Mouse (Mus musculus): ENCODE data around the gene Bckdhb. TPM values are rescaled to one million over a fixed set of nuclear protein-coding genes. Genes with fewer than 3 reads are reported as not detected.

Bckdhb gene
- polyA plus RNA-seq, 2 experiments = 14.1 to 24.1 TPM

DNA sequence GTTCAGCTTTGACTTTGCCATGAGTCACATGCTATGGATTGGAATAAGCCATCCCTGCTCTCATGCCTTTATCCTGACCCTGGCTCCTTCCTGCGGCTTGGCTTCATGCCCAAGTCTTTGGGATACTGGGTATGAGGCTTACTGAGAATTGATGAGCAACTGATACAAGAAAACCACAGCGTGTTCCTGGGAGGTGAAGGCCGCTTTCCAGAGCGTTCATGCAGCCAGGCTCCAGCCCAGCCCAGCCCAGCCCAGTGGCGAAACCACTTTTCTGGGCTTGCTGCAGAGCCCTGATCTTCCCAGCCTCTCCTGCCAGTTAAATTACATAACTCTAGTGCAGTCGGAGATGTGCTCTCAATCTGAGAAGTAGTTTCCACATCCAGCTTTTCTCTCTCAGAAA is 169.2 kb downstream of the Bckdhb start:
- no peaks in the 10 kb centered on the region for H3K9me3 ChIP-seq (ENCODE audit: control insufficient read depth, low read length)
- no peak overlapping the region for H3K4me2 ChIP-seq (ENCODE audit: low read depth)
- H3K36me3 ChIP-seq (replicated peaks; ENCODE audit: control insufficient read depth, insufficient read depth, low read depth) = no peaks in the 10 kb centered on the region
- WGBS (ENCODE audit: insufficient replicate concordance) = 64% methylated on average over 6 of the region's 6 CpGs
- ATAC-seq (ENCODE audit: insufficient read depth) = no peak
- H3K27me3 ChIP-seq (ENCODE audit: control insufficient read depth, insufficient read depth, low read length) = no peaks in the 10 kb centered on the region
- H3K4me3 ChIP-seq (ENCODE audit: insufficient read depth in 1 of 2, low read depth in 2 of 2, low read length in 2 of 2) = no peak overlapping the region
- DNase-seq (ENCODE audit: low read depth in 3 of 3, low spot score in 3 of 3) = no peak
- no peak overlapping the region for H3K9ac ChIP-seq (replicated peaks)
- peaks cover 12 to 14% of the 10 kb centered on the region in 2 experiments for H3K4me1 ChIP-seq (replicated peaks; ENCODE audit: control insufficient read depth in 2 of 2, insufficient read depth in 2 of 2, low read length in 1 of 2)
- TF ChIP-seq EP300 (IDR thresholded peaks at IDR 0.05; ENCODE audit: low read depth) (no peak), CTCF (IDR thresholded peaks at IDR 0.05; ENCODE audit: low read depth) (no peak)
- no peak overlapping the region for H3K27ac ChIP-seq

DNA sequence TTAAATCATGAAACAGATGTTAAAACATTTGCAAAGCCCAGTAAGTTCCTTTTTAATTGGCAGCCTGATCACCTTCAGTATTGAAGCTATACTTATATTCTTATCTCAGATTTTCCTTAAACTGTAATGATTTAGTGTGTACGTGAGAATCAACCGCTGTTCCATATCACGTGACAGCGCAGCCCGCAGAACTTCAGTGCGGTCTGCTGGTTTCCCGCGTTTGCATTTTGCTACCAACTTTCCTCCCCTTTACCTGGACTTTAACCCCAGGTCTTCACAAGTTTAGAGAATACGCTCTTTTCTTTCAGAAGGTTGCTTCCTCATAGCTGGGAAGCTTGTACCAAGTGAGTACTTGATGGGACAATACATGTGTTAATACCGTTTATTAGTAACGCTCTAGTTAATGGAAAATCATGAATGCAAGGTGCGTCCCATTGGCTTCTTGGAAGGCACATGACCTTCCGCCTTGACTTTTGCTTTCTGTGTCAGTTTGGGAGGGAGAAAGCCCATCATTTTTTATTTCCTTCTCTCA is 171.6 kb downstream of the Bckdhb start:
- no peaks in the 10 kb centered on the region for H3K9me3 ChIP-seq (ENCODE audit: control insufficient read depth, low read length)
- H3K36me3 ChIP-seq (replicated peaks; ENCODE audit: control insufficient read depth, insufficient read depth, low read depth) = no peaks in the 10 kb centered on the region
- H3K27ac ChIP-seq = no peak overlapping the region
- WGBS (ENCODE audit: insufficient replicate concordance) = 92% methylated on average over 13 of the region's 13 CpGs
- DNase-seq (ENCODE audit: low read depth in 3 of 3, low spot score in 3 of 3) (no peak), ATAC-seq (ENCODE audit: insufficient read depth) (no peak)
- H3K4me1 ChIP-seq (replicated peaks; ENCODE audit: control insufficient read depth in 2 of 2, insufficient read depth in 2 of 2, low read length in 1 of 2) = no peaks in the 10 kb centered on the region
- TF ChIP-seq EP300 (IDR thresholded peaks at IDR 0.05; ENCODE audit: low read depth) = no peak
- H3K27me3 ChIP-seq (ENCODE audit: control insufficient read depth, insufficient read depth, low read length) = no peaks in the 10 kb centered on the region
- H3K9ac ChIP-seq (replicated peaks) = no peak overlapping the region
- H3K4me3 ChIP-seq (ENCODE audit: insufficient read depth in 1 of 2, low read depth in 2 of 2, low read length in 2 of 2) = no peak overlapping the region
- no peak overlapping the region for H3K4me2 ChIP-seq (ENCODE audit: low read depth)

DNA sequence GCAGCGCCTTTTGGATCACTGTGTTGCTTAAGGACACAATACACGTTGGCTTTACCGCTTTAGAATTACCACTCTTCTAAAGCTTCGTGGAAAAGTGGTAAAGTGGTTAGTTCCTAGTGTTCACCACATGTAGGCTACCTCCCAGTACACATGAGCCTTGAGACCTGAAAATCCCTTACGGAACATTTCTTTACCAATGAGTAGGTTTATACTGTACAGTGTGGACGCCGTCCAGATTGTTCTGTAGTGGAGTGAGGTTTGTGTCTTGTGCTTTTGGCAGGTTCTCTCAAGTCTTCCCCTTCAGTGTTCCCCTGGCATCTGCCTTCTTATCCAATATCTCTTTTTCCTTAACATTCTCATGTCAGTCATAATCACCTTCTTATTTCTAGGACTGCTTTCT is 178.4 kb downstream of the Bckdhb start:
- no peaks in the 10 kb centered on the region for H3K4me1 ChIP-seq (replicated peaks; ENCODE audit: control insufficient read depth in 2 of 2, insufficient read depth in 2 of 2, low read length in 1 of 2)
- ATAC-seq (ENCODE audit: insufficient read depth) (no peak), DNase-seq (ENCODE audit: low read depth in 3 of 3, low spot score in 3 of 3) (no peak)
- H3K27me3 ChIP-seq (ENCODE audit: control insufficient read depth, insufficient read depth, low read length) = no peaks in the 10 kb centered on the region
- TF ChIP-seq EP300 (IDR thresholded peaks at IDR 0.05; ENCODE audit: low read depth) (no peak), CTCF (IDR thresholded peaks at IDR 0.05; ENCODE audit: low read depth) (no peak)
- H3K9me3 ChIP-seq (ENCODE audit: control insufficient read depth, low read length) = no peaks in the 10 kb centered on the region
- no peaks in the 10 kb centered on the region for H3K36me3 ChIP-seq (replicated peaks; ENCODE audit: control insufficient read depth, insufficient read depth, low read depth)
- no peak overlapping the region for H3K4me3 ChIP-seq (ENCODE audit: insufficient read depth in 1 of 2, low read depth in 2 of 2, low read length in 2 of 2)
- H3K9ac ChIP-seq (replicated peaks) = no peak overlapping the region
- H3K27ac ChIP-seq = no peak overlapping the region
- 72% methylated on average over 7 of the region's 7 CpGs for WGBS (ENCODE audit: insufficient replicate concordance)
- no peak overlapping the region for H3K4me2 ChIP-seq (ENCODE audit: low read depth)

DNA sequence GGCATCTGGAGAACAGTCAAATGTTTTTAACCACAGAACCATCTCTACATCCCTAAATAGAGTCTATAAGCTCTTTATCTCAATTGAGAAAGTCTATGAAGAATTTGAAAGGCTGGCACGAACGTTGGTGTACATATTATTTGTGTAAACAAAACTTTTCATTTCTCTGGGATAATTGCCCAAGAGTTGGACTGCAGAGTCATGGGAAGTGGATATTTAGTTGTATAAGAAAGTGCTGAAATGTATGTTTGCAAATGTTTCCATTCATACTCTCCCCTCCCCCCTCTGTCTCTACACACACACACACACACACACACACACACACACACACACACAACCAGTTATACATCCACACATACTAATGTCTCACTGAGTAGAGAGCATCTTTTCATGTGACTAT is 181.5 kb downstream of the Bckdhb start:
- 72% methylated on average over 2 of the region's 2 CpGs for WGBS (ENCODE audit: insufficient replicate concordance)
- Histone ChIP-seq H3K9me3 (ENCODE audit: control insufficient read depth, low read length) (no peaks in the 10 kb centered on the region), H3K9ac (replicated peaks) (no peak overlapping the region), H3K27me3 (ENCODE audit: control insufficient read depth, insufficient read depth, low read length) (no peaks in the 10 kb centered on the region), H3K27ac (no peak overlapping the region), H3K36me3 (replicated peaks; ENCODE audit: control insufficient read depth, insufficient read depth, low read depth) (no peaks in the 10 kb centered on the region), H3K4me3 (ENCODE audit: insufficient read depth in 1 of 2, low read depth in 2 of 2, low read length in 2 of 2) (no peak overlapping the region), H3K4me2 (ENCODE audit: low read depth) (no peak overlapping the region), H3K4me1 (replicated peaks; ENCODE audit: control insufficient read depth in 2 of 2, insufficient read depth in 2 of 2, low read length in 1 of 2) (peaks cover 0 to 2% of the 10 kb centered on the region in 2 experiments; a peak in 1 of 4 replicates)
- DNase-seq (ENCODE audit: low read depth in 3 of 3, low spot score in 3 of 3) = no peak
- no peak for ATAC-seq (ENCODE audit: insufficient read depth)
- TF ChIP-seq CTCF (IDR thresholded peaks at IDR 0.05; ENCODE audit: low read depth) (no peak), EP300 (IDR thresholded peaks at IDR 0.05; ENCODE audit: low read depth) (no peak)

DNA sequence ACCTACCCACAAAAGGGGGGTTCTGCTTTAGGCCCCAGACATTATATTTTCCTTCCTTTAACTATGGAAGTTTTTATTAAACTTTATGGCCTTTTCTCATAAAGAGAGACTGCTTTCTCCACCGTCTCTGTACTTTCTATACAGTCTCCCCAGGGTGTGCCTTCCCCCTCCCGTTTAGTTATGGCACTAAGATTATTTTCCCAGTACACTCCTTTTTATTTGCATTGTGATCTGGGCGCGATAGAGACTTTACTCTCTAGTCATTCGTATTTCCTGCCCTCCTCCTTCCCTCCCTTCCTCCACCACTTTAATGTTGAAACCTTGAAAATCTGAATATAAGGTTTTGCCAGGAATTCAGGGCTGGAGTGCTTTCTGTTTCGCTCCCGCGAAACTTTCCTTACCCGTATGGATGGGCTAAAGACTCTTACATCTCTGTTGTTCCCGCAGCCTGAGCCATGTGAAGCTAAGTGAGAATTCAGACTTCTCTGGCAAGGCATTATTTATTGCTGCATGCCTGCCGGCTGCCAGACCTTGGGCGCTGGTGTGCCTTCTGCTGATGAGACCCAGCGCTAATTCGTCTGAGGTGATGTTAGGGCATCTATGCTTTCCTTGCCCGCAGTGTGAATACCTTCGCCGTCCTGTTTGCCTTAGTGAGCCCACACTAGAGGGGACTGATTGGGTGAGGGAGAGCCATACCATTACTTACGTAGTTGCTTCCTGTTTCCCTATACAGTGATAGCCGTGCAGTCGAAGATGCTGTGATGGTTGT is 182.3 kb downstream of the Bckdhb start:
- WGBS (ENCODE audit: insufficient replicate concordance) = 70% methylated on average over 20 of the region's 20 CpGs
- DNase-seq (ENCODE audit: low read depth in 3 of 3, low spot score in 3 of 3) = no peak

More for the DNA sequence above, 182.3 kb downstream of the Bckdhb start:
- no peaks in the 10 kb centered on the region for H3K36me3 ChIP-seq (replicated peaks; ENCODE audit: control insufficient read depth, insufficient read depth, low read depth)
- H3K27ac ChIP-seq = no peak overlapping the region
- no peaks in the 10 kb centered on the region for H3K27me3 ChIP-seq (ENCODE audit: control insufficient read depth, insufficient read depth, low read length)
- no peaks in the 10 kb centered on the region for H3K9me3 ChIP-seq (ENCODE audit: control insufficient read depth, low read length)
- no peak overlapping the region for H3K9ac ChIP-seq (replicated peaks)
- TF ChIP-seq CTCF (IDR thresholded peaks at IDR 0.05; ENCODE audit: low read depth) = no peak
- no peak for TF ChIP-seq EP300 (IDR thresholded peaks at IDR 0.05; ENCODE audit: low read depth)
- peaks cover 4 to 8% of the 10 kb centered on the region in 2 experiments for H3K4me1 ChIP-seq (replicated peaks; ENCODE audit: control insufficient read depth in 2 of 2, insufficient read depth in 2 of 2, low read length in 1 of 2)
- H3K4me2 ChIP-seq (ENCODE audit: low read depth) = no peak overlapping the region
- no peak overlapping the region for H3K4me3 ChIP-seq (ENCODE audit: insufficient read depth in 1 of 2, low read depth in 2 of 2, low read length in 2 of 2)
- ATAC-seq (ENCODE audit: insufficient read depth) = no peak

All from liver, embryonic 14.5 days (tissue).